Mouse (Mus musculus) G1E (cell line): Measurements from ENCODE around the gene Zfp804a.

Experiments used
- CTCF ChIP-seq: IDR thresholded peaks from 2 replicates; pipeline ENCODE4 v1.5.1; 2012; ENCODE audit warnings: low read depth, low read length, inconsistent platforms, mixed read lengths
- GATA1 ChIP-seq: IDR thresholded peaks from 2 replicates; pipeline ENCODE4 v1.6.1; 2012; ENCODE audit warnings: borderline replicate concordance, low read length, inconsistent platforms, mixed read lengths
- GATA2 ChIP-seq: IDR thresholded peaks from 2 replicates; pipeline ENCODE4 v1.6.1; 2012; ENCODE audit warnings: low read depth, low read length, inconsistent platforms, borderline replicate concordance

DNA sequence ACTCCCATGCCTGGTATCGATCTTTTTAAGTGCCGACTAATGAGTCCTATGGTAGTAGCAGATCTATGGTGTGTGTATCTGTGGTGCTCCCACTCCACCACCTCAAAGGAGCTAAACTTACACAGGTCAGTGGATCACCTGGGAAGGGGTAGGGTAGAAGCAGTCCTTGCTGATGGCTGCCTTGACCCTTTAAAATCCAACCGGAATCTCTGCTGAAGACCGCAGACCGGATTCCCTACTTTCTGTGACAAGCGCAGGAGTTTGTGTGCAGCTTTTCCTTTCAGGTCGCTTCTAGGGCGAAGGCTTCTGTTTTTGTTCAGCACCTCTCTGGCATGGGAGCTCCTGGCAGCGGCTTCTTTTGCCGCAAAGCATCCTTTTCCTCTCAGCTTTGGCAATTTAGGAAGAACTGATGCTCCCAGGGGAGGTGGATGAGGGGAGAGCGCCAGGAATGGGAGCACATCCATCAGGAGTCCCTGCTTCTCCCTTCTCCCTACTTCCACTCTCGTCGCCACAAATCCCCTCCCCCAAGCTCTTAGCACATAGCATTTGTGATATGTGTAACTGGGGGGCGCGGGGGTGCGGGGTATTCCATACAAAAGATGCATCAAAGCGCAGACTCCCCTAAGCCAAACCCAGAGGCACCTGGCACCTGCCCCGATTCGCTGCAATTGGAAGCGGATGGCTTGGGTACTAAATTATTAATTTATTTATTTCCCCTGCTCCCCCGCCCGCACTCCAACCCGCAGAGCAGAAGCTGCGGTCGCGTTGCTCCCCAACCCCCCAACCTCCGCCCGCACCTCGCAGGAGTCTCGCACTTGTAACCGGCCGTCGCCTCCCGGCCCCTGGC, 461 bp upstream of the Zfp804a start:
- TF ChIP-seq CTCF (no peak), GATA2 (no peak), GATA1 (no peak)
